Mouse (Mus musculus) naive thymus-derived CD4-positive, alpha-beta T cell, adult 2 months (primary cell): Measurements from ENCODE around the gene Olfr494.

Source experiments
- DNase-seq: peaks from one replicate; pipeline ENCODE4 v3.0.0-alpha.2; 2011; ENCODE audit warnings: low read depth

Olfr494 gene

DNA sequence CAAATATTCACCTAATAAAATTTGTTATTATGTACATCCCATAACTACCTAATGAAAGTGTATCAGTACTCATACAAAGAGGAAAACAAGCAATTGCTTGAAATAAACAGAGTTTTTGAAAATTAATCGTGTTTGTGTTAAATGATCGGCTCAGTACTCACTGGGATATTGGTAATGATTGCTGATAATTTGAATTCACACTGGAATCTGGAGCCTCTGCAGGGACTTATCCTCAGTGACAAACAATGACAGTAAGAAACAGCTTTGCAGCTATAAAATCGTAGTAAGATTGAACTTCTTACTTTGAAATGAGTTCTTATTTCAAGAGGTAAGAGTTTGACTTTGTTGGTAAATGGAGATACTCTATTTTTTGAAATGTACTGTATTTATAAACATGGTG lies at the start of gene Olfr494:
TSS of gene Olfr494 (plus strand) at position 301 of the 400 bp plus-strand sequence.
- DNase-seq, result no peak

GRCm38 (mm10) chr7:108323574-108323973 lies 41.6 kb upstream of the Olfr494 start, which contains the start of gene Olfr492:
TSS of gene Olfr492 (minus strand) at chr7:108323674.
- no peak for DNase-seq

GRCm38 (mm10) chr7:108346879-108347278 lies 18.3 kb upstream of the Olfr494 start, which contains the start of gene Olfr493:
TSS of gene Olfr493 (minus strand) at chr7:108346979.
- DNase-seq, result no peak

GRCm38 (mm10) chr7:108392867-108393266 lies 27.7 kb downstream of the Olfr494 start, which contains the start of gene Olfr495:
TSS of gene Olfr495 (plus strand) at chr7:108393167.
- no peak for DNase-seq
